Mouse (Mus musculus) hindbrain, embryonic 16.5 days (tissue): ENCODE results near the gene Cbx2. TPM values are rescaled to one million over a fixed set of nuclear protein-coding genes. Genes with fewer than 3 reads are reported as not detected.

Experiments
- ATAC-seq: fragments of 200-750 bp; cut with Nextera tagmentation; 2 replicates; pipeline ENCODE4 v1.8.0; 2017; ENCODE audit warnings: moderate TSS enrichment, moderate library complexity
- H3K27ac ChIP-seq: fragments of 300-500 bp; sonication (generic); 2 replicates; pipeline ENCODE4 v1.5.1; 2014; ENCODE audit warnings: low read depth, mild to moderate bottlenecking, control low read depth, low read length, moderate library complexity
- H3K27me3 ChIP-seq: fragments of 300-500 bp; sonication (generic); replicated peaks from 2 replicates; pipeline ENCODE4 v1.6.1; 2014; ENCODE audit warnings: low read length; ENCODE audit not compliant: control insufficient read depth, insufficient read depth
- H3K36me3 ChIP-seq: fragments of 300-500 bp; sonication (generic); 2 replicates; pipeline ENCODE4 v1.6.1; 2014; ENCODE audit warnings: mild to moderate bottlenecking, low read length, moderate library complexity, mixed read lengths; ENCODE audit not compliant: control insufficient read depth, insufficient read depth
- H3K4me1 ChIP-seq: fragments of 300-500 bp; sonication (generic); 2 replicates; pipeline ENCODE4 v1.6.1; 2014; ENCODE audit warnings: low read depth, low read length; ENCODE audit not compliant: control insufficient read depth, insufficient read depth
- H3K4me2 ChIP-seq: fragments of 300-500 bp; sonication (generic); 2 replicates; pipeline ENCODE4 v1.6.1; 2014; ENCODE audit warnings: mild to moderate bottlenecking, low read length, control low read depth, moderate library complexity
- H3K4me3 ChIP-seq: fragments of 300-500 bp; sonication (generic); 2 replicates; pipeline ENCODE4 v1.5.1; 2014; ENCODE audit warnings: mild to moderate bottlenecking, low read length, control low read depth, moderate library complexity
- H3K9ac ChIP-seq: fragments of 300-500 bp; sonication (generic); 2 replicates; pipeline ENCODE4 v1.6.1; 2014; ENCODE audit warnings: low read depth, mild to moderate bottlenecking, control low read depth, low read length, moderate library complexity
- H3K9me3 ChIP-seq: fragments of 300-500 bp; sonication (generic); 2 replicates; pipeline ENCODE4 v1.6.1; 2014; ENCODE audit warnings: mild to moderate bottlenecking, low read length, moderate library complexity; ENCODE audit not compliant: control insufficient read depth
- WGBS: fragments of 180-500 bp; shearing (Covaris S2); extraction: QIAGEN DNeasy Blood & Tissue Kit; methylation state at CpG from one replicate; pipeline ENCODE4 v1.1.7; 2014; 5-methylcytosine and 5-hydroxymethylcytosine counted together
- polyA plus RNA-seq: library from polyadenylated mRNA; unstranded; fragments of >200 nt; fragmentation: Nextera tagmentation; extraction: Ambion mirVana; gene quantifications from 2 replicates; pipeline ENCODE4 v1.2.1, GENCODE M21; 2015

Cbx2 gene
- polyA plus RNA-seq, 1 experiment from 2014 or later = 10.7 TPM

DNA sequence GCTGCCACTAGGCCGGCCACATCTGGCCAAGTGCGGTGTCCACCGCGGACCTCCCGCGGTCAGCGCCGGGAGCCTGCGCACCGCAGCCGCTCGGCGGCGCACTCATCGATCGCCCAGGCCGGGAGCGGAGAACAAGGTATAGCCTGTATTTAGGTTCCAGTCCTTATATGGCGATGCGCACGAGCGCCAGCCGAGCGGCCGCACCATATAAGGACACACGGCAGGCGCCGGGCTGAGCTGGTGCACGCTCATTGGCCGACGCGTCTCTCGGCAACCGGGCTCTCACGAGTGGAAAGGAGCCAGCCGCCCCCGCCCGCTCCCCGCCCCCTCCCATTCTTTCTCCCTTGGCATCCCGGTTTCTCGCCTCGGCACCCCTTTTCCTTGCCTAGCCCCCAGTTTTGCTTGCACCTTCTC lies 30.5 kb downstream of the Cbx2 start:
- peak; percentile 92 for ATAC-seq
- H3K27ac ChIP-seq = peak overlapping the region; percentile 93
- peaks cover 45% of the 10 kb centered on the region for H3K4me1 ChIP-seq
- under 1% methylated on average over 25 of the region's 42 CpGs for WGBS
- H3K4me3 ChIP-seq = peak overlapping the region; percentile 39
- H3K9me3 ChIP-seq = no peaks in the 10 kb centered on the region
- H3K4me2 ChIP-seq = peak overlapping the region; percentile 97
- H3K9ac ChIP-seq = peak overlapping the region; percentile 67
- no peaks in the 10 kb centered on the region for H3K36me3 ChIP-seq
- peaks cover 27% of the 10 kb centered on the region for H3K27me3 ChIP-seq

DNA sequence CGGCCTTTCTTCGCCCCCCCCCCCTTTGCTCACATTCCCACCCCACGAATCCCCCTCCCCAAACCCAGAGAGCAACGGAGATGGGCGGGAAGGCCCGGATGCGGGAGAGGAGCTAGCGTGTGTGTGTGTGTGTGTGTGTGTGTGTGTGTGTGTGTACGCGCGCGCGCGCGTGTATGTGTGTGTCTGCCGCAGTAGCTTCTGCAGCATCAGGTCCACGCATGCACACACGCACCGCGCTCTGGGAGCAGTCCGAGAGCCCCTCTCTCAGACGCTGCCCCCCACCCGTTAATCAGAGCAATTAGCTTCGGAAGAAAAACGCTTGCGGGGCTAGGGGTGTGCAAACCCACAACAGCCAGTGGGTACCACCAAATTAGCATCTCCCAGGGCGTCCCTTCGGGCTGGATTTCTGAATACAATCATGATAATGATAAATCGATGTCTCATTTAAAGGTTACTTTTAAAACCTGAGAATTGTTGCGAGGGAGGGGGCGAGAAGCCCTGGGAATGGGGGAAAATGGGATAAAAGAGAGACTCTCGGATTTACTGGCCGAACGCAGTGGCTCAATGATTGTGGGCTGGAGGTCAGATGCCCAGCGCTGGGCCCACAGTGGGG lies 31.1 kb downstream of the Cbx2 start:
- ATAC-seq = peak; percentile 64
- H3K4me1 ChIP-seq = peaks cover 48% of the 10 kb centered on the region
- H3K36me3 ChIP-seq = no peaks in the 10 kb centered on the region
- peak overlapping the region; percentile 39 for H3K4me3 ChIP-seq
- no peaks in the 10 kb centered on the region for H3K9me3 ChIP-seq
- H3K4me2 ChIP-seq = peak overlapping the region; percentile 97
- H3K27me3 ChIP-seq = peaks cover 29% of the 10 kb centered on the region
- WGBS = 1% methylated on average over 34 of the region's 35 CpGs
- H3K27ac ChIP-seq = peak overlapping the region; percentile 93
- peak overlapping the region; percentile 67 for H3K9ac ChIP-seq

DNA sequence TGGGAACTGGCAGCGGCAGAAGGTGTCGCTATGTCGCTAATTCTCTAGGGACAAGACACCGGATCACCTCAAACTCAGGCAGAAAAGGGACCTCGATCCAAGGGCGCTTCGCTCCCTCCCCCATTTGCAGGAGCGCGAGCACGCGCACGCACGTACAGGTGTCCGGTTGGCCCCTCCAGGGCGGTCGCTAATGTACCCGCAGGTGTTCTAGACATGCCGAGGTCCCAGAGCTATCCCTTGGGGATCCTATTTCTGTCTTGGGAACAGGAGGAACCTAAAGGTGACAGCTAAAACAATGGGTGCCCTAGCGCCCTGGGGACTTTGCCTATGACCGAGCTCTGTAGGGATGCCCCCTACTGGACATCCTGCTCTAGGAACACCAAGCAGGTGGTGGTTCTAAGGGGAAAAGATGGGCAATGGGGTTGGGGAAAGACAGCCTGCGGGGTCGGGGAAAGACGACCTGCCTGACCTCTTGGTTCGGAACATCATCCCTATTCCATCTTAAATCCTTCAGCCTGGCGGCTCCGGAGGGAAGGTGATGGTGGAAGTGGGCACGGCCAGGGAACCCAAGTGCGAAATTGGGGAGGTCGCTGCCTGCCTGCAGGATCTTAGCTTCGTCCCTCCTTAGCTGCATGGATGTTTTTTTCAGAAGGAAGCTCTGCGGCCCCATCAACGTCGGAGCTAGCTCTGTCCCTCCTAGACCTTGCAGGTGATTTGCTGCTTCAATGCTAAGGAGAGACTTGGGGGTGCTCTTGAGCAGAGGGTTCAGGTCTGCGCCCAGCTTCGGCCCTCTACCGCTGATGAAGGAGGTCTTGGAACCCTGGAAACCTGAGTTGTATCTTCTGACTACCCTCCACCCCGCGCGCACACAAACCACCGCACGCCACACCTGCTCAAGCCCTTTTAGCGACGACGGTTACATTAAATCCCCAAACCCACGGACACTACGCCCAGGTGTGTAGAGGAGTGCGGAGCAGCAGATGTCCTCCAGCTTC lies 31.9 kb downstream of the Cbx2 start:
- peak overlapping the region; percentile 97 for H3K4me2 ChIP-seq
- H3K9ac ChIP-seq = peak overlapping the region; percentile 67
- peaks cover 49% of the 10 kb centered on the region for H3K4me1 ChIP-seq
- WGBS = 2% methylated on average over 47 of the region's 47 CpGs
- H3K4me3 ChIP-seq = peak overlapping the region; percentile 39
- no peaks in the 10 kb centered on the region for H3K9me3 ChIP-seq
- peaks cover 35% of the 10 kb centered on the region for H3K27me3 ChIP-seq
- peak overlapping the region; percentile 93 for H3K27ac ChIP-seq
- no peaks in the 10 kb centered on the region for H3K36me3 ChIP-seq
- no peak for ATAC-seq

DNA sequence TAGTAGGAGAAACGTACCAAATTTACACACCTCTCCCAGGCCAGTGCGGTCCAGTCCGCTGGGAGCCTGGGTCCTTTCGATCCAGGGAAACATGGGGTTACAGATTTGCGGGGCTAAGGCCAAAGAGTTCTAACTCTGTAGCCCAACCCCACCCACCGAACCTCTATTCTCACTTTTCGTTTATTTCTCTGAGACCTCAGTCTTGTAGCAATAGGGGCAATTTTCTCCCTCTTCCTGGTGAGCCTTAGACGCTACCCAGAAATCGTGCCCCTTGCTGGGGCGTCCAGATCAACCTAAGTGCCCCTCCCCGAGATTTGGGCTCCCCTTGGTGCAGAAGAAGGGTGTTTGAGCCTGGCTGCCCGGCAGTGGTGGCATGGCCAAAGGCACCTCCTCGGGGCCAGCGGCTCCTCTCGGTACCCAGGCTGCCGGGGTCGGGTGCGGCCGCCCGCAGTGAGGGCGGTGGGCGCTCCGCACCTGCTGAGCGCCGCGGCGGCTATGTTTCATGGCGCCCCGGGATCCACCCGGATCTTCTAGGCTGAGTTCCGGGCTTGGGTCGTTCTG lies 32.9 kb downstream of the Cbx2 start:
- Histone ChIP-seq H3K4me2 (peak overlapping the region; percentile 97), H3K27me3 (peaks cover 28% of the 10 kb centered on the region), H3K9ac (peak overlapping the region; percentile 86), H3K36me3 (no peaks in the 10 kb centered on the region), H3K9me3 (no peaks in the 10 kb centered on the region), H3K4me1 (peaks cover 49% of the 10 kb centered on the region), H3K27ac (peak overlapping the region; percentile 89), H3K4me3 (peak overlapping the region; percentile 58)
- WGBS = 1% methylated on average over 32 of the region's 32 CpGs
- ATAC-seq = no peak

- peak overlapping the region; percentile 86 for H3K9ac ChIP-seq
- WGBS = under 1% methylated on average over 55 of the region's 65 CpGs
- H3K27ac ChIP-seq = peak overlapping the region; percentile 89
- peak; percentile 7 for ATAC-seq
- H3K36me3 ChIP-seq = no peaks in the 10 kb centered on the region
- no peaks in the 10 kb centered on the region for H3K9me3 ChIP-seq
- H3K27me3 ChIP-seq = peaks cover 19% of the 10 kb centered on the region
- peak overlapping the region; percentile 58 for H3K4me3 ChIP-seq
- H3K4me2 ChIP-seq = peak overlapping the region; percentile 97
- H3K4me1 ChIP-seq = peaks cover 49% of the 10 kb centered on the region
Observed at GRCm38 (mm10) chr11:119056301-119057211, 33.8 kb downstream of the Cbx2 start.

DNA sequence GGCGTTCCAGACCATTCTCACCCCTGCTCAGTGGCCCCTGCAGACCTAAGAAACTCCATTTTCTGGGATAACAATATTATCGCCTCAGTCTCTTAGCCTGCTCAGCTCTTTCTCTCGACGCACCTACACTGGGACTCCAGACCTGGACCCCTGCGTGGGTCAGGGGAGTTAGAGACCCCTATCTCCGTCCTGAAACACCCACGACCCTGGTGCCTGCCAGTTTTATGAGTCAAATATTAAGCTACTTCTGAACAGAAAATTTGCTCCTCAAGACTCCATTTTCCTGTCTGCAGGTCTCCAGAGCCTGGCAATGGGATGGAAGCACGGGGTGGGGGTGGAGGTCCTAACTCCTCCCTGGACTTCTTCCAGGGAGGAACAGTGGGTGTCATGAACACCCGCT lies 34.5 kb downstream of the Cbx2 start:
- Histone ChIP-seq H3K4me3 (peak overlapping the region; percentile 58), H3K36me3 (no peaks in the 10 kb centered on the region), H3K27me3 (peaks cover 14% of the 10 kb centered on the region), H3K4me1 (peaks cover 46% of the 10 kb centered on the region), H3K4me2 (peak overlapping the region; percentile 97), H3K27ac (peak overlapping the region; percentile 89), H3K9ac (peak overlapping the region; percentile 86), H3K9me3 (no peaks in the 10 kb centered on the region)
- no peak for ATAC-seq
- 6% methylated on average over 9 of the region's 9 CpGs for WGBS

GRCm38 (mm10) chr11:119058041-119058995 lies 35.6 kb downstream of the Cbx2 start:
- H3K4me2 ChIP-seq = peak overlapping the region; percentile 50
- peaks cover 14% of the 10 kb centered on the region for H3K27me3 ChIP-seq
- H3K9me3 ChIP-seq = no peaks in the 10 kb centered on the region
- no peak for ATAC-seq
- peak overlapping the region; percentile 11; the same call in 1 of the 2 replicates for H3K4me3 ChIP-seq
- peaks cover 40% of the 10 kb centered on the region for H3K4me1 ChIP-seq
- H3K36me3 ChIP-seq = no peaks in the 10 kb centered on the region
- peak overlapping the region; percentile 37 for H3K9ac ChIP-seq
- no peak overlapping the region for H3K27ac ChIP-seq
- WGBS = 1% methylated on average over 55 of the region's 58 CpGs

DNA sequence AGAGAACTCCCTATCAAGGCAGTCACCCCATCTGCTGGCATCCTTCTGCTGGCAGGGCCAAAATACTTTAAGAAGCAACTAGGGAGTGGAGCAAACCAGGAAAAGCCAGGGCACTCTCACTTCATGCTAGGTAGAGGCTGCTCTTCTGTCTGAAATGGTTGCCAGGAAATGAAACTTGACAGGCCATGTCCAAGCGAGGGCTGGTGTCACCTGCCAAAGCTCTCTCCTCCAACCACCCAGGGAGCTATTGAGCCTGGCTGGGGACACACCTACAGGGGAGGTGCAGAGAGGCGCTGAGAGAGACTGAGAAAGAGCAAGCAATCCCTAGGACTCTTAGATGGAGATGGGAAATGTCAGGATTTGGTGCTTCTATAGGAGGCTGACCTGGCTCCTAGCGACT lies 36.5 kb downstream of the Cbx2 start:
- peaks cover 14% of the 10 kb centered on the region for H3K27me3 ChIP-seq
- no peaks in the 10 kb centered on the region for H3K9me3 ChIP-seq
- no peak for ATAC-seq
- no peaks in the 10 kb centered on the region for H3K36me3 ChIP-seq
- H3K4me1 ChIP-seq = peaks cover 34% of the 10 kb centered on the region
- no peak overlapping the region for H3K4me2 ChIP-seq
- H3K4me3 ChIP-seq = no peak overlapping the region
- no peak overlapping the region for H3K9ac ChIP-seq
- H3K27ac ChIP-seq = no peak overlapping the region
- WGBS = 3% methylated on average over 3 of the region's 3 CpGs
